Mouse (Mus musculus) urinary bladder, postnatal 36 days (tissue): ENCODE measurements around the gene Nat8l.
A peak's percentile ranks its signal among the peaks of the same experiment; 100 is the strongest.
"Not testable (repeated sequence)": the region's sequence is repeated elsewhere in the genome, so short reads cannot be mapped to it uniquely, and the experiment has no call there.

ENCODE experiments used
- DNase-seq, 2 experiments: peaks; one replicate each; pipeline ENCODE4 v3.0.0; 2022; ENCODE audit warnings: low spot score in 2 of 2, mixed read lengths in 1 of 2

The Nat8l gene

GRCm38 (mm10) chr5:33995843-33996693 lies at the start of gene Nat8l:
Gene Nat8l, plus strand, starts transcription at chr5:33995984.
- peak in 1 of 2 experiments; percentile 55 for DNase-seq

- DNase-seq: not testable (repeated sequence)
These were observed 48.7 kb upstream of the Nat8l start for GRCm38 (mm10) chr5:33947035-33947434.

- no peak for DNase-seq
These were observed 47.5 kb upstream of the Nat8l start for GRCm38 (mm10) chr5:33948314-33948713.

GRCm38 (mm10) chr5:33953471-33954185 lies 42.2 kb upstream of the Nat8l start:
- DNase-seq: no peak

- DNase-seq: peak; percentile 50 to 64
These were observed 41.4 kb upstream of the Nat8l start for GRCm38 (mm10) chr5:33954354-33954753.

- no peak for DNase-seq
These were observed 39.9 kb upstream of the Nat8l start for GRCm38 (mm10) chr5:33955868-33956267.

GRCm38 (mm10) chr5:33959382-33959781 lies 36.4 kb upstream of the Nat8l start:
- DNase-seq: no peak

GRCm38 (mm10) chr5:33974736-33975135 lies 21.0 kb upstream of the Nat8l start:
- no peak for DNase-seq

GRCm38 (mm10) chr5:33976267-33976666 lies 19.5 kb upstream of the Nat8l start:
- DNase-seq: no peak

- no peak for DNase-seq
These were observed 13.0 kb upstream of the Nat8l start for GRCm38 (mm10) chr5:33982731-33983259.

- peak; percentile 46 to 62 for DNase-seq
These were observed 12.3 kb upstream of the Nat8l start, which contains the start of gene Gm1673 for GRCm38 (mm10) chr5:33983309-33984121. Gene Gm1673, plus strand, starts transcription at chr5:33983433.

GRCm38 (mm10) chr5:33994671-33995625 lies 836 bp upstream of the Nat8l start:
- DNase-seq: peak in 1 of 2 experiments; percentile 58

- DNase-seq: no peak
These were observed 886 bp downstream of the Nat8l start for GRCm38 (mm10) chr5:33996694-33997045.

- DNase-seq: peak in 1 of 2 experiments; percentile 61
These were observed 1.4 kb downstream of the Nat8l start for GRCm38 (mm10) chr5:33997051-33997741.

- DNase-seq: no peak
These were observed 2.2 kb downstream of the Nat8l start for GRCm38 (mm10) chr5:33997829-33998504.

- no peak for DNase-seq
These were observed 2.7 kb downstream of the Nat8l start for GRCm38 (mm10) chr5:33998505-33998877.

GRCm38 (mm10) chr5:33999466-34000090 lies 3.8 kb downstream of the Nat8l start:
- peak in 1 of 2 experiments; percentile 58 for DNase-seq

- no peak for DNase-seq
These were observed 5.0 kb downstream of the Nat8l start for GRCm38 (mm10) chr5:34000809-34001208.

GRCm38 (mm10) chr5:34001401-34001800 lies 5.6 kb downstream of the Nat8l start:
- no peak for DNase-seq
